Mouse (Mus musculus): ENCODE results near the gene Zfp961.
A peak's percentile ranks its signal among the peaks of the same experiment; 100 is the strongest.
"Not testable (repeated sequence)": the region's sequence is repeated elsewhere in the genome, so short reads cannot be mapped to it uniquely, and the experiment has no call there.

The Zfp961 gene

GRCm38 (mm10) chr8:71950482-71951221, at the start of gene Zfp961:
Gene Zfp961, plus strand, starts transcription at chr8:71951038.
- DNase-seq = peak; percentile 98

GRCm38 (mm10) chr8:71903084-71903483, 47.8 kb upstream of the Zfp961 start:
- not testable (repeated sequence) for DNase-seq

- no peak for DNase-seq
These were observed 44.0 kb upstream of the Zfp961 start for GRCm38 (mm10) chr8:71906809-71907208.

- DNase-seq = no peak
These were observed 43.0 kb upstream of the Zfp961 start for GRCm38 (mm10) chr8:71907798-71908257.

GRCm38 (mm10) chr8:71908309-71909261, 42.3 kb upstream of the Zfp961 start, which contains the start of the genes Zfp882 and Zfp617:
Gene Zfp882, plus strand, starts transcription at chr8:71908608.
Gene Zfp617, plus strand, starts transcription at chr8:71908635.
- peak; percentile 91 for DNase-seq

- no peak for DNase-seq
These were observed 38.6 kb upstream of the Zfp961 start for GRCm38 (mm10) chr8:71912286-71912685.

GRCm38 (mm10) chr8:71922567-71923401, 28.1 kb upstream of the Zfp961 start:
- peak; percentile 97 for DNase-seq

GRCm38 (mm10) chr8:71925791-71926190, 25.0 kb upstream of the Zfp961 start:
- no peak for DNase-seq

GRCm38 (mm10) chr8:71926551-71926950, 24.3 kb upstream of the Zfp961 start:
- DNase-seq = no peak

- no peak for DNase-seq
These were observed 23.1 kb upstream of the Zfp961 start for GRCm38 (mm10) chr8:71927779-71928178.

GRCm38 (mm10) chr8:71938037-71938436, 12.8 kb upstream of the Zfp961 start:
- DNase-seq = not testable (repeated sequence)

- DNase-seq = no peak
These were observed 10.3 kb upstream of the Zfp961 start for GRCm38 (mm10) chr8:71940293-71941208.

GRCm38 (mm10) chr8:71941776-71942175, 9.1 kb upstream of the Zfp961 start:
- no peak for DNase-seq

GRCm38 (mm10) chr8:71948624-71949023, 2.2 kb upstream of the Zfp961 start:
- no peak for DNase-seq

GRCm38 (mm10) chr8:71951436-71952161, 761 bp downstream of the Zfp961 start:
- DNase-seq = no peak

GRCm38 (mm10) chr8:71952489-71952888, 1.7 kb downstream of the Zfp961 start:
- no peak for DNase-seq

GRCm38 (mm10) chr8:71952961-71953700, 2.3 kb downstream of the Zfp961 start:
- not testable (repeated sequence) for DNase-seq

- DNase-seq = no peak
These were observed 3.8 kb downstream of the Zfp961 start for GRCm38 (mm10) chr8:71954666-71955065.

GRCm38 (mm10) chr8:71960483-71960882, 9.6 kb downstream of the Zfp961 start:
- no peak for DNase-seq

GRCm38 (mm10) chr8:71961796-71962195, 11.0 kb downstream of the Zfp961 start:
- DNase-seq = no peak
